Mouse (Mus musculus): ENCODE measurements around the gene Gpi1. TPM values are rescaled to one million over a fixed set of nuclear protein-coding genes. Genes with fewer than 3 reads are reported as not detected.

Gpi1 gene
- polyA plus RNA-seq, 1 experiment from 2014 or later: 265 TPM

DNA sequence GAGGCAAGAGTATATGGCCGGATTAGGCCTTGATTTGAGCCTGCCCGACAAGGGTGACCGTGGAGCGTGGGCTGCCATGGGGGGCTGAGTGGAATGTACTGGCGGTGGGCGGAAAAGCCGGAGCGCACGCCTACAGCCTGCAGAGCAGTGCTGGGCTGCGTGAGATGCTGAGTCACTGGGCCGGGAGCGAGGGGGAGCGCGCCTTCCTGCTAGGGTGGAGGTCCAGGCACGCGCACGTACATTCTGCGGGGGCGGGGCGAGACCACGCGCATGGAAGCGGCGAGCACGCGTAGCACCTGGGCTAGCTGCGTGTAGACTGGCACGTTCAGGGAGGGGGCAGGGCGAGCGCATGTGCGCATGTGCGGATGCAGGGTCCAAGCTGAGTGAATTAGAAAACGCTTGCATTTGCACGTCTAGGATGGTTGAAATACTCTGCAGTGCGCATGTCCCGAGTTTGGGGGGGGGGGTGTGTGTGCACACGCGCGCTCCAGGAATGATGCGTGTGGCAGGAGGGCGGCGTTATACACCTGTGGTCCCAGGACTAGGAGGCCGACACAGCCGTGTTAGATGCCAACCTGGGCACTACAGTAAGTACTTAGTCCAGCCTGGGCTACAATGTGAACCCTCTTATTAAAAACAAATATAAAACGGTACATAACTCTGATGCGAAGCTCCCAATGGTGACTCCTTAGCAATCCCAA, 3.9 kb upstream of the Gpi1 start:
- H3K4me1 ChIP-seq (replicated peaks; ENCODE audit: control insufficient read depth, insufficient read depth, low read length): peaks cover 18% of the 10 kb centered on the region
- DNase-seq (ENCODE audit: low spot score) (peak; percentile 99), ATAC-seq (ENCODE audit: low FRiP score) (peak; percentile 97)
- H3K9ac ChIP-seq: peak overlapping the region; percentile 59
- no peaks in the 10 kb centered on the region for H3K9me3 ChIP-seq (ENCODE audit: control insufficient read depth, low read length)
- H3K4me3 ChIP-seq (replicated peaks; ENCODE audit: low read length): peak overlapping the region; percentile 46
- H3K27me3 ChIP-seq (ENCODE audit: control insufficient read depth, insufficient read depth, low read length): no peaks in the 10 kb centered on the region
- H3K27ac ChIP-seq: peak overlapping the region; percentile 88
- under 1% methylated on average over 46 of the region's 46 CpGs for WGBS
- peak overlapping the region; percentile 66 for H3K4me2 ChIP-seq (replicated peaks)
- H3K36me3 ChIP-seq (replicated peaks; ENCODE audit: control insufficient read depth, insufficient read depth): peaks cover 28% of the 10 kb centered on the region

DNA sequence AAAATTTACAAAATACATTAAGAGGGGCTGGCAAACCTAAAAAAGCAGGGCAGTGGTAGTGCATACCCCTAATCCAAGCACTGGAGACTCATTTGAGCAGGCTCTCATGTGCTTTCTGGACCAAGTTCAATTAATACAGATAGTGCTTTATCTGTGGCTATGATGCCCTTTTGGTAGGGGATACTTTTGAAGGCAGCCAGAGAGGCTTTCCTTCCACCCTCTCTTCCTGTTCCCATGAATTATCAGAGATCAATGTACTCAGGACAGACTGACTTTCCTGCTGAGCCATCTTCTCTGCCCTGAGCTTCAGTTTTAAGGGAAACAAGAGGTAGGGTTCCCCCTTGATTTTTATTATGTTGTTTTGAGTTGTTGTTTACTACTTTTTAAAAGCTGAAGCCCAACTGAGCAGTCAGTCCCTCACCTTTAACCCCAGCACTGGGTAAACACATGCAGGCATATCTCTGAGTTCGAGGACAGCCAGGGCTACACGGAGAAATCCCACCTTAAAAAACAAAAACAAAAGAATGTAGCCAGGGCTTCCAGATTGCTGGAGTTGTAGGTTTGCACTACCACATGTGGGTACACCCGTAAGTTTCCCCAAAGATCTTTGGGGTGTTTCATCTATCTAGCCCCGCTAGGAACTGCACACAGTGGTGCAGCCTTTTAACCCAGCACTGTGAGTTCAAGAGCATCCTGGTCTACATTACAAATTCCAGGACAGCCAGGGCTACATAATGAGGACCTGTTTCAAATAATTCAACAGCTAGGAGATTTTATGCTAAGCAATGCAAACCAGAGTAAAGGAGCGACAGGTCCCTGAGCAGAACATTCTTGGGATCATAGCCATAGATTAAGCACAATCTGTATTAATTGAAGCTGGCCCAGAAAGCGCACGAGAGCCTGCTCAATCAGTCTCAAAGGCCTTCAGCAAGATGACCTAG, 2.9 kb upstream of the Gpi1 start:
- no peak for ATAC-seq (ENCODE audit: low FRiP score)
- Histone ChIP-seq H3K4me3 (replicated peaks; ENCODE audit: low read length) (peak overlapping the region; percentile 46), H3K27me3 (ENCODE audit: control insufficient read depth, insufficient read depth, low read length) (no peaks in the 10 kb centered on the region), H3K27ac (peak overlapping the region; percentile 88), H3K9me3 (ENCODE audit: control insufficient read depth, low read length) (no peaks in the 10 kb centered on the region), H3K9ac (peak overlapping the region; percentile 24), H3K4me2 (replicated peaks) (peak overlapping the region; percentile 66), H3K36me3 (replicated peaks; ENCODE audit: control insufficient read depth, insufficient read depth) (peaks cover 18% of the 10 kb centered on the region), H3K4me1 (replicated peaks; ENCODE audit: control insufficient read depth, insufficient read depth, low read length) (peaks cover 28% of the 10 kb centered on the region)
- DNase-seq (ENCODE audit: low spot score): no peak
- 43% methylated on average over 7 of the region's 7 CpGs for WGBS

DNA sequence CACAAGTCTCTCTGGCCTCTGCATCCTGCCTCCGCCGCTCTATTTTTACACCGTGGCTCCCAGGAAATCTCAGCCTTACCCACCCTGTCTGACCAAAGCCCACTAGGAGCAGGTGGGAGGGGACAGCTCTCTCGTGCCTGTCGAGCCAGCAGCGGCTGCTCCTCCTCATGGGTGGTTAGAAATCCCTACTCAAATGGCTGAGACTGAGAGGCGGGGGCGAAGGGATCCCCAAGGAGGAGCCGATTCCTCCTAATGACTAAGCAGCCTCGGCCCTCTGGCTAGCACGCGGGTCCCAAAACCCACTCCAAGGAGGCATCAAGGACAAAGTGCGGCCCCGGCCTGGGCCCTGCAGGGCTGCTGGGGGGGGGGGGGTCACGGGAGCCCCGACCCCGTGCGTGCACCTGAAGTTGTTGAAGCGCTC, 435 bp downstream of the Gpi1 start:
- H3K4me1 ChIP-seq (replicated peaks; ENCODE audit: control insufficient read depth, insufficient read depth, low read length): peaks cover 23% of the 10 kb centered on the region; the same call in 1 of the 2 replicates

DNA sequence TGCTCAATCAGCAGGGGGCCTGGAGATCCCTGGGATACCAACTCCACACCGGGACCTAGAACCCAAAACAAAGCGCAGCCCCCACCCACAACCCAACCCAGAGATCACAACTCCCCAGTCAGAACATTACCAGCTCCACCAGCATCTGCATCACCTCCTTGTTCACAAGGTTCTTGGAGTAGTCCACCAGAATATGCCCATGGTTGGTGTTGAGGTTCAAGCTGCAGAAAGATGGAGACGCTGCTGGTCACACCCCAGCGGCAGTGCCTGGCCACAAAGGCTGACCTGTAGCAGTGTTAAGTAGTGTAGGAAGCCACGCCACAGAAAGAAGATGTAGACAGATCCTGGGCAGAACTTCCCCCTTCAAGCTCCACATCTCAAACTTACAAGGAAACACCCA, 983 bp downstream of the Gpi1 start:
- peak; percentile 31 for DNase-seq (ENCODE audit: low spot score)
- H3K4me3 ChIP-seq (replicated peaks; ENCODE audit: low read length): peak overlapping the region; percentile 78
- no peaks in the 10 kb centered on the region for H3K27me3 ChIP-seq (ENCODE audit: control insufficient read depth, insufficient read depth, low read length)
- 21% methylated on average over 5 of the region's 5 CpGs for WGBS
- peaks cover 33% of the 10 kb centered on the region for H3K36me3 ChIP-seq (replicated peaks; ENCODE audit: control insufficient read depth, insufficient read depth)
- ATAC-seq (ENCODE audit: low FRiP score): no peak
- H3K4me1 ChIP-seq (replicated peaks; ENCODE audit: control insufficient read depth, insufficient read depth, low read length): peaks cover 23% of the 10 kb centered on the region; the same call in 1 of the 2 replicates
- peak overlapping the region; percentile 71 for H3K4me2 ChIP-seq (replicated peaks)
- H3K9ac ChIP-seq: peak overlapping the region; percentile 73
- H3K9me3 ChIP-seq (ENCODE audit: control insufficient read depth, low read length): no peaks in the 10 kb centered on the region
- H3K27ac ChIP-seq: peak overlapping the region; percentile 75

More for the DNA sequence above, 435 bp downstream of the Gpi1 start:
- Histone ChIP-seq H3K27me3 (ENCODE audit: control insufficient read depth, insufficient read depth, low read length) (no peaks in the 10 kb centered on the region), H3K4me2 (replicated peaks) (peak overlapping the region; percentile 71), H3K4me3 (replicated peaks; ENCODE audit: low read length) (peak overlapping the region; percentile 78), H3K36me3 (replicated peaks; ENCODE audit: control insufficient read depth, insufficient read depth) (peaks cover 29% of the 10 kb centered on the region), H3K9me3 (ENCODE audit: control insufficient read depth, low read length) (no peaks in the 10 kb centered on the region), H3K27ac (peak overlapping the region; percentile 75), H3K9ac (peak overlapping the region; percentile 73)
- WGBS: 1% methylated on average over 19 of the region's 19 CpGs
- DNase-seq (ENCODE audit: low spot score) (peak; percentile 36), ATAC-seq (ENCODE audit: low FRiP score) (peak; percentile 2; the same call in 1 of the 2 replicates)

DNA sequence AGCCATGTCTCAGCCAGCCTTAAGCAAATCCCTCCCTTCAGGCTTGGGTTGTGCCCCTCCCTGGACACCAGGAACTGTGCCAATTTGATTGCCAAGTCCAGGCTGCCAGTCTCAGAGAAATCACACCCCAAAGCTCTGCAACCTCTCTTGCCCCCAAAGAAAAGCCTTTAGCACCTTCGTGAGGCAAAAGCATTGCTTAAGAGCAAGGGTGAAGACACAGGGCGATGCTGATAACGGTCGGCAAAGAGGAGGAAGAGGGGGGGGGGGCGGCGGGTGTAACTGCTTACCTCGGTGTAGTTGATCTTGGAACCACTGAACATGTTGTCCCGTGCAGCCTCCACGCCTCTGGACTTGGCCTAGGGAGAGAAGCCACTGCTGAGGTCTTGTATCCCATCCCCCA, 1.5 kb downstream of the Gpi1 start:
- peaks cover 23% of the 10 kb centered on the region; the same call in 1 of the 2 replicates for H3K4me1 ChIP-seq (replicated peaks; ENCODE audit: control insufficient read depth, insufficient read depth, low read length)
- WGBS: 65% methylated on average over 7 of the region's 9 CpGs
- DNase-seq (ENCODE audit: low spot score) (no peak), ATAC-seq (ENCODE audit: low FRiP score) (no peak)
- no peaks in the 10 kb centered on the region for H3K27me3 ChIP-seq (ENCODE audit: control insufficient read depth, insufficient read depth, low read length)
- H3K4me2 ChIP-seq (replicated peaks): peak overlapping the region; percentile 71
- 0 out of 2 replicates have a peak overlapping the region, but pooled peaks have one; percentile 20 for H3K9ac ChIP-seq
- H3K36me3 ChIP-seq (replicated peaks; ENCODE audit: control insufficient read depth, insufficient read depth): peaks cover 34% of the 10 kb centered on the region
- H3K27ac ChIP-seq: no peak overlapping the region
- no peaks in the 10 kb centered on the region for H3K9me3 ChIP-seq (ENCODE audit: control insufficient read depth, low read length)
- peak overlapping the region; percentile 78 for H3K4me3 ChIP-seq (replicated peaks; ENCODE audit: low read length)

DNA sequence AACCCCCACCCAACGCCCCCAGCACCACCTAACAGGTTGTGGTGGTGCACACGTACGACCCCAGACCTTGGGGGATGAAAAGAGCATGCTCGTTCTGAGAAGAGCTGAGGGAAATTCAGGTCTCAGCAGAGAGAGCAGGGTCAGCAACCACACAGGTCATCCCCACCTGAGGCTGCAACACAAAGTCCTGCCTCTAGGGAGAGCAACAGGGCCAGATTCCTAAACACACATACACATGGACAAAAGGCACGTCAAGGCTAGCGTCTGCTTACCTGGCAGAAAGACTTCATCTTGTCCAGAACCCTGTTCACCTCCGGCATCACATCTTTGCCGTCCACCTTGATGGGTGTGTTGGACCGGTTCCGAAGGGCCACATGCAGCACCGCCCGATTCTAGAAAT, 3.3 kb downstream of the Gpi1 start:
- H3K4me3 ChIP-seq (replicated peaks; ENCODE audit: low read length): no peak overlapping the region
- H3K4me2 ChIP-seq (replicated peaks): no peak overlapping the region
- ATAC-seq (ENCODE audit: low FRiP score): no peak
- H3K27me3 ChIP-seq (ENCODE audit: control insufficient read depth, insufficient read depth, low read length): no peaks in the 10 kb centered on the region
- DNase-seq (ENCODE audit: low spot score): no peak
- WGBS: 93% methylated on average over 12 of the region's 12 CpGs
- H3K27ac ChIP-seq: no peak overlapping the region
- H3K36me3 ChIP-seq (replicated peaks; ENCODE audit: control insufficient read depth, insufficient read depth): peaks cover 52% of the 10 kb centered on the region
- no peaks in the 10 kb centered on the region for H3K9me3 ChIP-seq (ENCODE audit: control insufficient read depth, low read length)
- H3K9ac ChIP-seq: no peak overlapping the region
- H3K4me1 ChIP-seq (replicated peaks; ENCODE audit: control insufficient read depth, insufficient read depth, low read length): peaks cover 16% of the 10 kb centered on the region; the same call in 1 of the 2 replicates

DNA sequence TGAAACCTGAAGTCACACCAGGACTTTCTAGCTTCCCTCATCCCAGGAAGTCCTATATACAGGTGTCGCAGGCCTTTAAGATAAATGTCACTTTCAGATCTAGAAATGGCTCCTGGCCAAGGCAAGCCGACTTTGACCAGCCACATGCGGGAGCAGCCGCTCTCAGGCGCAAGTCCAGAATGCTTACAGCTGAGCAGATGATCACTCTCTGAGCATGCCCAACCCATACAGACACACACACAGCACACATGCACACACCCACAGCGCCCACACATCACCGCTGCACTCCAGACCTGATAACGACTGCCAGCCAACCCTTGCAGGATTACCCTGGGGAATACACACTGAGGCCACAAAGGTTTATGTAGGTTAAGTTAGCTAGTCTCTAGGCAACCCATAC, 4.0 kb downstream of the Gpi1 start:
- 84% methylated on average over 8 of the region's 8 CpGs for WGBS
- H3K4me2 ChIP-seq (replicated peaks): no peak overlapping the region

DNA sequence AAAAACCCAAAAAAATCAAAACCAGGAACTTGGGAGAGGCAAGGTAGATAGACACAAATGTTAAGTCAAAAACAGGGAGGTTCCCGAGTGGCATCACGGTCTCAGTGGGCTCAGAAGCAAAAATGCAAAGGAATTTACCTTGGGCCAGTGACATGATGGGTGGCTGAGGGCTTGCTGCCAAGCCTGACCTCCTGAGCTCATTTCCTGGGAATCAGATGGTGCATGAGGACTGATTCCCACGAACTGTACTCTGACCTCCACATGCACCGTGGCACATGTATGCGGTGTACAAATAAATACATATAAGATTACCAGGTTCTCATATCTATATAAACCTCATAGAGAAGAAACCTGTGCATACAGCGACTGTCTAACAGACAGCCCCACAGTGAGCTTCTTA, 5.8 kb downstream of the Gpi1 start:
- no peak for ATAC-seq (ENCODE audit: low FRiP score)
- WGBS: 95% methylated on average over 6 of the region's 6 CpGs
- H3K9ac ChIP-seq: no peak overlapping the region

More for the DNA sequence above, 4.0 kb downstream of the Gpi1 start:
- H3K9me3 ChIP-seq (ENCODE audit: control insufficient read depth, low read length): no peaks in the 10 kb centered on the region
- peaks cover 16% of the 10 kb centered on the region; the same call in 1 of the 2 replicates for H3K4me1 ChIP-seq (replicated peaks; ENCODE audit: control insufficient read depth, insufficient read depth, low read length)
- DNase-seq (ENCODE audit: low spot score) (no peak), ATAC-seq (ENCODE audit: low FRiP score) (no peak)
- H3K4me3 ChIP-seq (replicated peaks; ENCODE audit: low read length): no peak overlapping the region
- H3K27ac ChIP-seq: no peak overlapping the region
- no peak overlapping the region for H3K9ac ChIP-seq
- peaks cover 60% of the 10 kb centered on the region for H3K36me3 ChIP-seq (replicated peaks; ENCODE audit: control insufficient read depth, insufficient read depth)
- H3K27me3 ChIP-seq (ENCODE audit: control insufficient read depth, insufficient read depth, low read length): no peaks in the 10 kb centered on the region

DNA sequence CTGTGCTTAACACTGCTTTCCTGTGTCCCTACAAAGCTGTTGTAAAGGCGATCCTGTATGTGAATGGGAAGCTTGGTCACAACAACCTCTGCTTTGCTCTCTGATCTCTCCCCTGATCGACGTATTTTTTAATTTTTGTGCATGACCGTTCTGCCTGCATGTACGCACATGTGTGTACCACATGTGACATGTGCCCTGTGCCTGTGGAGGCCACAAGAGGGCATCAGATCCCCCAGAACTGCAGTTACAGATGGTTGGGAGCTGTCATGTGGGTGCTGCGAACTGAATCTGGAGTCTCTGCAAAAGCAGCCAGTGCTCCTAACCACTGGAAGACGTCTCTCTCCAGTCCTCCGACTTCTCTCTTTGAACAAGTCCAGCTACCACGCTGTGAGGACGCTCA, 7.8 kb downstream of the Gpi1 start:
- Histone ChIP-seq H3K4me2 (replicated peaks) (no peak overlapping the region), H3K27ac (no peak overlapping the region), H3K9ac (no peak overlapping the region), H3K4me3 (replicated peaks; ENCODE audit: low read length) (no peak overlapping the region), H3K27me3 (ENCODE audit: control insufficient read depth, insufficient read depth, low read length) (no peaks in the 10 kb centered on the region), H3K36me3 (replicated peaks; ENCODE audit: control insufficient read depth, insufficient read depth) (peaks cover 93% of the 10 kb centered on the region), H3K4me1 (replicated peaks; ENCODE audit: control insufficient read depth, insufficient read depth, low read length) (no peaks in the 10 kb centered on the region), H3K9me3 (ENCODE audit: control insufficient read depth, low read length) (no peaks in the 10 kb centered on the region)
- no peak for DNase-seq (ENCODE audit: low spot score)
- no peak for ATAC-seq (ENCODE audit: low FRiP score)
- 96% methylated on average over 10 of the region's 10 CpGs for WGBS

More for the DNA sequence above, 5.8 kb downstream of the Gpi1 start:
- H3K27me3 ChIP-seq (ENCODE audit: control insufficient read depth, insufficient read depth, low read length): no peaks in the 10 kb centered on the region
- no peak overlapping the region for H3K4me3 ChIP-seq (replicated peaks; ENCODE audit: low read length)
- no peaks in the 10 kb centered on the region for H3K9me3 ChIP-seq (ENCODE audit: control insufficient read depth, low read length)
- H3K36me3 ChIP-seq (replicated peaks; ENCODE audit: control insufficient read depth, insufficient read depth): peaks cover 76% of the 10 kb centered on the region
- H3K4me1 ChIP-seq (replicated peaks; ENCODE audit: control insufficient read depth, insufficient read depth, low read length): peaks cover 12% of the 10 kb centered on the region; the same call in 1 of the 2 replicates
- H3K4me2 ChIP-seq (replicated peaks): no peak overlapping the region
- DNase-seq (ENCODE audit: low spot score): no peak
- no peak overlapping the region for H3K27ac ChIP-seq

Data from hindbrain, embryonic 14.5 days (tissue).